ENCODE assay signal across 15 mouse cellular contexts in the genomic region with DNA sequence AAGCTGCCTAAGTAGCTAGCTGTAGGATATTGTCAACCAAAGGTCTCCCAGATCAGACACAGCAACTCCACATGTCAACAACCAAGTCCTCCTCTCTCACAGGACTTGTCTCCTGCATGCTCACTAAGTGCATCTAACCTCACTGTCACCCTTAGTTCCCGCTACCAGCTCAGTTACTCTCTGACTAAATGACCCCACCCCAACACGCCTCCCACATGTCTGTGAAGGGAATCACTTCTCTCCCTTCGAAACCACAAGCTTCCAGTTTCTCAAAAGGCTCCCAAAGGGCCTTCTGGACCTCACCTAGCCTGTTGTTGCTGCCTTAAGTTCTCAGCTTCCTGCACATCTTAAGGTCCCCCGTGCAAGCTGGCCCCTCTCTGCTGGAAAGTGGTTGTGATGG. TPM values are rescaled to one million over a fixed set of nuclear protein-coding genes. Genes with fewer than 3 reads are reported as not detected.
DNase-seq lines count a peak whose midpoint lies in the region; TF ChIP-seq lines count a peak whose summit lies in the region.
"Had no signal": no experiment of that assay in that cellular context is flagged by ENCODE, and none has a peak within 500 bp of the region (broad histone marks: within the 10 kb centered on the region; RNA-seq: fewer than 3 reads in every experiment).

No protein-coding gene starts in this region.

- H3K79me2 ChIP-seq in heart, adult 2 months (replicated peaks; ENCODE audit: control insufficient read depth, insufficient read depth, low read length): no peaks in the 10 kb centered on the region

- H3K4me3 ChIP-seq in heart, adult 2 months: no peak overlapping the region
- H3K4me3 ChIP-seq in bone marrow, adult 2 months (replicated peaks; ENCODE audit: control insufficient read depth, low read depth, low read length): no peak overlapping the region
- peak overlapping the region; percentile 71 for H3K4me3 ChIP-seq in megakaryocyte, embryonic 14.5 days (replicated peaks)
- H3K4me3 ChIP-seq: forebrain, embryonic 13.5 days; heart, embryonic 15.5 days; hindbrain, embryonic 15.5 days; limb, embryonic 13.5 days had no signal

- DNase-seq in heart, adult 11 months: peak; percentile 90
- DNase-seq in heart, adult 2 months: no peak
- peak; percentile 68 for DNase-seq in liver
- no peak for DNase-seq in frontal cortex, postnatal 14 days (ENCODE audit: low spot score in 2 of 2)
- DNase-seq in layer of hippocampus, postnatal 36 days: no peak
- no peak for DNase-seq in ovary, postnatal 10 days (ENCODE audit: low spot score)
- DNase-seq: cerebellum, adult 18-20 months; kidney, postnatal 10 days; spleen, adult 18-20 months had no signal

- H3K9ac ChIP-seq in heart, adult 2 months (ENCODE audit: low read depth, low read length): no peak overlapping the region
- H3K9ac ChIP-seq: forebrain, embryonic 13.5 days; heart, embryonic 15.5 days; hindbrain, embryonic 15.5 days; limb, embryonic 13.5 days had no signal

- TF ChIP-seq CTCF in heart, adult 2 months (IDR thresholded peaks at IDR 0.05): no peak
- no peak for TF ChIP-seq CTCF in bone marrow, adult 2 months (IDR thresholded peaks at IDR 0.05; ENCODE audit: control insufficient read depth, insufficient read depth, low read length)

- no peak for TF ChIP-seq POLR2A in heart, adult 2 months (IDR thresholded peaks at IDR 0.05; ENCODE audit: insufficient read depth, low read depth, low read length)
- TF ChIP-seq POLR2A in bone marrow, adult 2 months (IDR thresholded peaks at IDR 0.05; ENCODE audit: borderline replicate concordance, control insufficient read depth, low read depth, low read length): no peak

- TF ChIP-seq EP300 in heart, adult 2 months (IDR thresholded peaks at IDR 0.05; ENCODE audit: insufficient read depth, low read depth, low read length): no peak

- no peaks in the 10 kb centered on the region for H3K36me3 ChIP-seq in heart, adult 2 months (ENCODE audit: control insufficient read depth, insufficient read depth, low read length)
- H3K36me3 ChIP-seq in megakaryocyte, embryonic 14.5 days (replicated peaks; ENCODE audit: low read length): no peaks in the 10 kb centered on the region
- H3K36me3 ChIP-seq: heart, embryonic 15.5 days; hindbrain, embryonic 15.5 days; limb, embryonic 13.5 days had no signal

- H3K9me3 ChIP-seq in megakaryocyte, embryonic 14.5 days: no peaks in the 10 kb centered on the region
- H3K9me3 ChIP-seq: forebrain, embryonic 13.5 days; heart, embryonic 15.5 days; hindbrain, embryonic 15.5 days; limb, embryonic 13.5 days had no signal

- WGBS in heart, adult 2 months: 79% methylated on average over 4 of the region's 4 CpGs
- 48% methylated on average over 4 of the region's 4 CpGs for WGBS in bone marrow, adult 2 months

- no peaks in the 10 kb centered on the region for H3K27me3 ChIP-seq in heart, adult 2 months (ENCODE audit: control insufficient read depth, insufficient read depth, low read length)
- no peaks in the 10 kb centered on the region for H3K27me3 ChIP-seq in megakaryocyte, embryonic 14.5 days (replicated peaks)
- H3K27me3 ChIP-seq: forebrain, embryonic 13.5 days; heart, embryonic 15.5 days; hindbrain, embryonic 15.5 days; limb, embryonic 13.5 days had no signal

- H3K4me1 ChIP-seq in heart, adult 2 months (ENCODE audit: control insufficient read depth, insufficient read depth, low read length): no peaks in the 10 kb centered on the region
- H3K4me1 ChIP-seq in bone marrow, adult 2 months (ENCODE audit: control insufficient read depth, insufficient read depth, low read length): peaks cover 11% of the 10 kb centered on the region
- H3K4me1 ChIP-seq in megakaryocyte, embryonic 14.5 days: peaks cover 77% of the 10 kb centered on the region
- H3K4me1 ChIP-seq: heart, embryonic 15.5 days had no signal

- no peak overlapping the region for H3K27ac ChIP-seq in heart, adult 2 months
- H3K27ac ChIP-seq in bone marrow, adult 2 months (ENCODE audit: control insufficient read depth, insufficient read depth, low read depth, low read length, poor library complexity): peak overlapping the region; percentile 3; the same call in 1 of the 2 replicates
- H3K27ac ChIP-seq: forebrain, embryonic 13.5 days; heart, embryonic 15.5 days; hindbrain, embryonic 15.5 days; limb, embryonic 13.5 days had no signal

- intact Hi-C loops in heart, adult 2 months (cut with DNase I): no loop called here

RNA-seq across cellular contexts. Expression of gene Hipk2, which starts 25.2 kb away (rescaled TPM):
- 10 to 100 TPM; 91.0 to 98.5 TPM for total RNA-seq in heart, adult 2 months (2021)
- polyA plus RNA-seq in heart, adult 2 months (2012; rRNA removed): 35.9 and 51.3 TPM in 2 replicates
- 23.4 and 39.5 TPM in 2 replicates for polyA plus RNA-seq in bone marrow, adult 2 months (2011; ENCODE audit: insufficient read depth, insufficient read length, low replicate concordance, missing spikeins)
- polyA plus RNA-seq in megakaryocyte, embryonic 14.5 days (2012; ENCODE audit: insufficient read depth, low replicate concordance): 102 and 296 TPM in 2 replicates
- 10 to 100 TPM; 52.7 to 64.1 TPM for total RNA-seq in layer of hippocampus, postnatal 36 days (2021)

RNA-seq across cellular contexts. Expression of gene Tbxas1, which starts 25.9 kb away (rescaled TPM):
- 1 to 10 TPM; 2.1 to 2.7 TPM for total RNA-seq in heart, adult 2 months (2021)
- 1.9 and 2.7 TPM in 2 replicates for polyA plus RNA-seq in heart, adult 2 months (2012; rRNA removed)
- polyA plus RNA-seq in bone marrow, adult 2 months (2011; ENCODE audit: insufficient read depth, insufficient read length, low replicate concordance, missing spikeins): 25.1 and 59.7 TPM in 2 replicates
- 165 and 265 TPM in 2 replicates for polyA plus RNA-seq in megakaryocyte, embryonic 14.5 days (2012; ENCODE audit: insufficient read depth, low replicate concordance)
- total RNA-seq in layer of hippocampus, postnatal 36 days (2021): 1 to 10 TPM; 2.1 to 2.3 TPM

Comparison
In these comparisons a context has a peak if more than half of its experiments do, and no peak if none do; other contexts are left out.
1. DNase-seq: peak in heart, adult 11 months (single experiment) and liver (single experiment); none in heart, adult 2 months (0 of 2), frontal cortex, postnatal 14 days (0 of 2), layer of hippocampus, postnatal 36 days (0 of 2) and ovary, postnatal 10 days (single experiment).